Mouse (Mus musculus) erythroblast, embryonic 14.5 days (primary cell): ENCODE results near the gene Arhgap30.

Source experiments
- GATA1 ChIP-seq: IDR thresholded peaks from 2 replicates; pipeline ENCODE4 v1.6.1; 2012; ENCODE audit warnings: low read length, inconsistent platforms, mixed read lengths
- TAL1 ChIP-seq: IDR thresholded peaks from 3 replicates; pipeline ENCODE4 v1.6.1; 2012; ENCODE audit warnings: low read length, inconsistent platforms, mixed read lengths

DNA sequence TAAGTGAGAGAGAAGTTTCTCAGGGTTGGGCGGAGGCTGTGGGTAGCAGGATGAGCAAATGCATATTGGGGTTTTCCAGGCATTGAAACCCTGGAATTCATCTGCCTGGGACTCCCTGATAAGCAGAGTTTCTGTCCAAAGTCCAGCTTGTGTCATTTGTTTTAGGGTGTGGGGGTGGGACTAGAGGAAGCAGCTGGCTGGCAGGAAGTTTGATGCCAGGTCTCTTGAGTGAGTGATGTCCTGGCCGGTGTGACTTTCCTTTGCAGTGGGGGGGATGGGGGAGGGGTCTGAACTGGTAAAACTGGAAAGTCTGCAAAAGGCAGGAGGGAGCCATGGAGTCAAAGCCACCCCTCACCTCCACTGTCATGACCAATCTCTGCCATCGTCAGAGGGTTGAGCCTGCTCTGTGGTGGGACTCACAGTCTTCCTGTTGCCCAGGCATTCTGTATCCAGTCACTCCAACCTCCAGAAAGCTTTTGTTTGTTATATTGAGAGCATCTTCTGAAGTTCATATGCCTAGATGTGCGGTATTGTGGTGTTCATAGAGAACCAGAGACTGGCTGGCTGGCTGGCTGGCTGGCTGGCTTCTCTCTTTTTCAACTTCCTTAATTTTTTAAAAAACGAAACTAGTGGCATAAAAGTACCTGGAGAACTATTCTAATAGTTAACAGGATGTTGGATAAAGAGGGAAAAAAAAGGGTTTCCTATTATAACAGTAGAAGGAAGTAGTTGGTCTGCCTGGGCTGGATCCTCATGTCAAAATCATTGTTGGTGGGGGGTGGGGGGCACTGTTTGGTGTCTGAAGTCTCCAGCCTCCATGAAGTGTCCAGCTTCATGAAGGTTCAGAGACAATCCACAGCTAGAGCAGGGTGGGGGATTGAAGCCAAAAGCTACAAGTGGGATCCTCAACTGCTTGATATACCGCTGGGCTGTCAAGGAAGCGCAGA is 53.0 kb downstream of the Arhgap30 start:
- TF ChIP-seq GATA1 (no peak), TAL1 (no peak)
